Mouse (Mus musculus) brain, adult 2 months (tissue): Measurements from ENCODE around the gene Spata31d1b.
"Not testable (repeated sequence)": the region's sequence is repeated elsewhere in the genome, so short reads cannot be mapped to it uniquely, and the experiment has no call there.

Source experiments
- DNase-seq: peaks from one replicate; pipeline ENCODE4 v3.0.0; 2011; ENCODE audit warnings: low read depth, low spot score

The Spata31d1b gene

GRCm38 (mm10) chr13:59694008-59694407 lies 18.1 kb upstream of the Spata31d1b start, which contains the start of gene 4921517D22Rik:
4921517D22Rik (minus strand) TSS chr13:59694108.
- no peak for DNase-seq

GRCm38 (mm10) chr13:59695781-59696180 lies 16.3 kb upstream of the Spata31d1b start:
- no peak for DNase-seq

GRCm38 (mm10) chr13:59699131-59699530 lies 13.0 kb upstream of the Spata31d1b start:
- DNase-seq: peak; percentile 71

- not testable (repeated sequence) for DNase-seq
Measured at GRCm38 (mm10) chr13:59700137-59700536, 11.9 kb upstream of the Spata31d1b start.

GRCm38 (mm10) chr13:59703514-59703913 lies 8.6 kb upstream of the Spata31d1b start:
- peak; percentile 76 for DNase-seq

- DNase-seq: peak; percentile 59
Measured at GRCm38 (mm10) chr13:59704562-59704961, 7.5 kb upstream of the Spata31d1b start.

GRCm38 (mm10) chr13:59710230-59710629 lies 1.9 kb upstream of the Spata31d1b start, which contains the start of gene Spata31d1a:
Spata31d1a (minus strand) TSS chr13:59710330.
- DNase-seq: no peak

GRCm38 (mm10) chr13:59713710-59714109 lies 1.6 kb downstream of the Spata31d1b start:
- DNase-seq: no peak

GRCm38 (mm10) chr13:59718857-59719440 lies 6.9 kb downstream of the Spata31d1b start:
- DNase-seq: not testable (repeated sequence)

GRCm38 (mm10) chr13:59719475-59719874 lies 7.4 kb downstream of the Spata31d1b start:
- DNase-seq: no peak

- not testable (repeated sequence) for DNase-seq
Measured at GRCm38 (mm10) chr13:59722089-59722488, 10.0 kb downstream of the Spata31d1b start.

- DNase-seq: no peak
Measured at GRCm38 (mm10) chr13:59726139-59726867, 14.2 kb downstream of the Spata31d1b start.

GRCm38 (mm10) chr13:59728378-59729093 lies 16.5 kb downstream of the Spata31d1b start:
- peak; percentile 92 for DNase-seq

GRCm38 (mm10) chr13:59731652-59732051 lies 19.6 kb downstream of the Spata31d1b start, which contains the start of gene Spata31d1d:
Spata31d1d (minus strand) TSS chr13:59731752.
- DNase-seq: no peak

GRCm38 (mm10) chr13:59733936-59734335 lies 21.9 kb downstream of the Spata31d1b start:
- DNase-seq: no peak

GRCm38 (mm10) chr13:59734347-59734746 lies 22.3 kb downstream of the Spata31d1b start:
- DNase-seq: not testable (repeated sequence)

- peak; percentile 53 for DNase-seq
Measured at GRCm38 (mm10) chr13:59735190-59735589, 23.1 kb downstream of the Spata31d1b start.

GRCm38 (mm10) chr13:59738455-59738854 lies 26.4 kb downstream of the Spata31d1b start:
- DNase-seq: no peak

GRCm38 (mm10) chr13:59739397-59739796 lies 27.3 kb downstream of the Spata31d1b start:
- no peak for DNase-seq

- DNase-seq: no peak
Measured at GRCm38 (mm10) chr13:59741096-59741495, 29.0 kb downstream of the Spata31d1b start.

- no peak for DNase-seq
Measured at GRCm38 (mm10) chr13:59741697-59742096, 29.6 kb downstream of the Spata31d1b start.

- DNase-seq: peak; percentile 65
Measured at GRCm38 (mm10) chr13:59745462-59745861, 33.4 kb downstream of the Spata31d1b start.
